Mouse (Mus musculus) stomach, adult 2 months (tissue): ENCODE results near the gene 5330417C22Rik. TPM values are rescaled to one million over a fixed set of nuclear protein-coding genes. Genes with fewer than 3 reads are reported as not detected.

ENCODE experiments used
- polyA plus RNA-seq: library from polyadenylated mRNA; depleted of rRNA; stranded (reverse); fragments of >200 nt; gene quantifications from 2 replicates; pipeline ENCODE4 v1.2.3, GENCODE M21; 2012; rRNA removed

5330417C22Rik gene
- 8.4 and 14.0 TPM in 2 replicates for polyA plus RNA-seq

GRCm38 (mm10) chr3:108536517-108537260 is at the start of gene 5330417C22Rik:
Gene 5330417C22Rik (minus strand): TSS chr3:108536536.

GRCm38 (mm10) chr3:108571443-108572294 is 35.3 kb upstream of the 5330417C22Rik start, which contains the start of gene Taf13:
Gene Taf13 (plus strand): TSS chr3:108571698.

GRCm38 (mm10) chr3:108562133-108562730 is 25.9 kb upstream of the 5330417C22Rik start, which contains the start of gene Tmem167b:
Gene Tmem167b (minus strand): TSS chr3:108562466.

GRCm38 (mm10) chr3:108533951-108534350 is 2.4 kb downstream of the 5330417C22Rik start, which contains the start of gene 1700013F07Rik:
Gene 1700013F07Rik (plus strand): TSS chr3:108534150.

GRCm38 (mm10) chr3:108444698-108445365 is 91.5 kb downstream of the 5330417C22Rik start, which contains the start of gene Sars:
Gene Sars (minus strand): TSS chr3:108445209.

GRCm38 (mm10) chr3:108414857-108415830 is 121.2 kb downstream of the 5330417C22Rik start, which contains the start of gene Celsr2:
Gene Celsr2 (minus strand): TSS chr3:108415552.

Other genes starting within 250 kb of the 5330417C22Rik start
- not detected in 2 replicates for gene Mybphl, start 171.6 kb downstream of the 5330417C22Rik start, polyA plus RNA-seq
- gene Psrc1, start 152.7 kb downstream of the 5330417C22Rik start, polyA plus RNA-seq: 2.5 and 2.6 TPM in 2 replicates
- 16.7 and 22.7 TPM in 2 replicates for gene Celsr2, start 121.0 kb downstream of the 5330417C22Rik start, polyA plus RNA-seq
- 17.0 and 19.6 TPM in 2 replicates for gene Sars, start 91.3 kb downstream of the 5330417C22Rik start, polyA plus RNA-seq
- not detected in 2 replicates for gene 1700013F07Rik, start 2.4 kb downstream of the 5330417C22Rik start, polyA plus RNA-seq
- 1.6 and 1.7 TPM in 2 replicates for gene Tmem167b, start 25.9 kb upstream of the 5330417C22Rik start, polyA plus RNA-seq
- 0.23 and 0.40 TPM in 2 replicates for gene Taf13, start 35.2 kb upstream of the 5330417C22Rik start, polyA plus RNA-seq
- 1.5 and 2.0 TPM in 2 replicates for gene Wdr47, start 54.7 kb upstream of the 5330417C22Rik start, polyA plus RNA-seq
- 6.2 and 9.3 TPM in 2 replicates for gene Clcc1, start 117.4 kb upstream of the 5330417C22Rik start, polyA plus RNA-seq
- 2.4 TPM in 2 replicates for gene Gpsm2, start 185.8 kb upstream of the 5330417C22Rik start, polyA plus RNA-seq
- not detected in 2 replicates for gene Aknad1, start 203.1 kb upstream of the 5330417C22Rik start, polyA plus RNA-seq